Mouse (Mus musculus) large intestine, adult 2 months (tissue): ENCODE measurements at regions not wholly inside any gene's neighbourhood (a gene's known extent, or its start where the extent isn't known, plus 50 kb on each side); places are given as distances from the start of the nearest gene placed in this dataset.

Experiments used
- DNase-seq: peaks from one replicate; pipeline ENCODE4 v3.0.0-alpha.2; 2012; ENCODE audit warnings: low read depth, low spot score
- WGBS: fragments of 180-500 bp; shearing (Covaris S2); methylation state at CpG from one replicate; pipeline ENCODE4 v1.1.7; 2018; 5-methylcytosine and 5-hydroxymethylcytosine counted together

- WGBS, result 67% methylated on average over 4 of the region's 4 CpGs
- no peak for DNase-seq
Measured at GRCm38 (mm10) chr5:18425098-18425497, 64.9 kb upstream of the Gnai1 start.

GRCm38 (mm10) chr5:18414892-18415291 lies 54.7 kb upstream of the Gnai1 start:
- DNase-seq, result no peak
- 47% methylated on average over 3 of the region's 3 CpGs for WGBS
